Mouse (Mus musculus): Measurements from ENCODE around the gene Clasrp. TPM values are rescaled to one million over a fixed set of nuclear protein-coding genes. Genes with fewer than 3 reads are reported as not detected.
A peak's percentile ranks its signal among the peaks of the same experiment; 100 is the strongest.
"Not testable (repeated sequence)": the region's sequence is repeated elsewhere in the genome, so short reads cannot be mapped to it uniquely, and the experiment has no call there.

Gene Clasrp
- polyA plus RNA-seq, 1 experiment from 2014 or later = 45.5 TPM

- peak overlapping the region; percentile 54 for H3K9ac ChIP-seq (ENCODE audit: low read depth, low read length)
- H3K36me3 ChIP-seq (ENCODE audit: control insufficient read depth, insufficient read depth, low read length) = no peaks in the 10 kb centered on the region
- peaks cover 6% of the 10 kb centered on the region; the same call in 1 of the 2 replicates for H3K4me1 ChIP-seq (replicated peaks; ENCODE audit: control insufficient read depth, insufficient read depth, low read length)
- no peaks in the 10 kb centered on the region for H3K9me3 ChIP-seq (ENCODE audit: control insufficient read depth, low read length)
- DNase-seq (ENCODE audit: low spot score) (peak; percentile 67), ATAC-seq (replicated peaks; ENCODE audit: low FRiP score) (peak; percentile 70)
- WGBS = 12% methylated on average over 35 of the region's 35 CpGs
- H3K27me3 ChIP-seq (replicated peaks; ENCODE audit: control insufficient read depth, insufficient read depth, low read length) = peaks cover 6% of the 10 kb centered on the region
- peak overlapping the region; percentile 71 for H3K4me2 ChIP-seq
- H3K27ac ChIP-seq (ENCODE audit: low read depth, low read length) = no peak overlapping the region
- peak overlapping the region; percentile 36 for H3K4me3 ChIP-seq (ENCODE audit: low read depth, low read length)
Measured at GRCm38 (mm10) chr7:19619004-19619801, 14.9 kb upstream of the Clasrp start.

GRCm38 (mm10) chr7:19615036-19615577, 10.8 kb upstream of the Clasrp start:
- 82% methylated on average over 12 of the region's 12 CpGs for WGBS
- ATAC-seq (replicated peaks; ENCODE audit: low FRiP score) = no peak
- peaks cover 6% of the 10 kb centered on the region; the same call in 1 of the 2 replicates for H3K4me1 ChIP-seq (replicated peaks; ENCODE audit: control insufficient read depth, insufficient read depth, low read length)
- no peak overlapping the region for H3K4me3 ChIP-seq (ENCODE audit: low read depth, low read length)
- no peak for DNase-seq (ENCODE audit: low spot score)
- no peaks in the 10 kb centered on the region for H3K36me3 ChIP-seq (ENCODE audit: control insufficient read depth, insufficient read depth, low read length)
- H3K4me2 ChIP-seq = no peak overlapping the region
- H3K9me3 ChIP-seq (ENCODE audit: control insufficient read depth, low read length) = no peaks in the 10 kb centered on the region
- H3K27ac ChIP-seq (ENCODE audit: low read depth, low read length) = no peak overlapping the region
- peaks cover 6% of the 10 kb centered on the region for H3K27me3 ChIP-seq (replicated peaks; ENCODE audit: control insufficient read depth, insufficient read depth, low read length)
- no peak overlapping the region for H3K9ac ChIP-seq (ENCODE audit: low read depth, low read length)

GRCm38 (mm10) chr7:19610969-19611368, 6.7 kb upstream of the Clasrp start:
- 79% methylated on average over 5 of the region's 5 CpGs for WGBS

GRCm38 (mm10) chr7:19609641-19610332, 5.5 kb upstream of the Clasrp start:
- DNase-seq (ENCODE audit: low spot score) = no peak

More at GRCm38 (mm10) chr7:19610969-19611368, 6.7 kb upstream of the Clasrp start:
- H3K27ac ChIP-seq (ENCODE audit: low read depth, low read length) = no peak overlapping the region
- H3K4me1 ChIP-seq (replicated peaks; ENCODE audit: control insufficient read depth, insufficient read depth, low read length) = no peaks in the 10 kb centered on the region
- H3K27me3 ChIP-seq (replicated peaks; ENCODE audit: control insufficient read depth, insufficient read depth, low read length) = no peaks in the 10 kb centered on the region
- H3K4me3 ChIP-seq (ENCODE audit: low read depth, low read length) = no peak overlapping the region
- no peaks in the 10 kb centered on the region for H3K9me3 ChIP-seq (ENCODE audit: control insufficient read depth, low read length)
- ATAC-seq (replicated peaks; ENCODE audit: low FRiP score) (no peak), DNase-seq (ENCODE audit: low spot score) (no peak)
- no peak overlapping the region for H3K9ac ChIP-seq (ENCODE audit: low read depth, low read length)
- no peak overlapping the region for H3K4me2 ChIP-seq
- no peaks in the 10 kb centered on the region for H3K36me3 ChIP-seq (ENCODE audit: control insufficient read depth, insufficient read depth, low read length)

GRCm38 (mm10) chr7:19607291-19607690, 3.0 kb upstream of the Clasrp start:
- no peak for ATAC-seq (replicated peaks; ENCODE audit: low FRiP score)
- Histone ChIP-seq H3K9me3 (ENCODE audit: control insufficient read depth, low read length) (no peaks in the 10 kb centered on the region), H3K9ac (ENCODE audit: low read depth, low read length) (no peak overlapping the region), H3K4me1 (replicated peaks; ENCODE audit: control insufficient read depth, insufficient read depth, low read length) (peaks cover 15% of the 10 kb centered on the region), H3K27me3 (replicated peaks; ENCODE audit: control insufficient read depth, insufficient read depth, low read length) (no peaks in the 10 kb centered on the region), H3K36me3 (ENCODE audit: control insufficient read depth, insufficient read depth, low read length) (peaks cover 4% of the 10 kb centered on the region; the same call in 1 of the 2 replicates), H3K4me2 (no peak overlapping the region), H3K4me3 (ENCODE audit: low read depth, low read length) (no peak overlapping the region), H3K27ac (ENCODE audit: low read depth, low read length) (no peak overlapping the region)
- WGBS = 77% methylated on average over 5 of the region's 5 CpGs
- DNase-seq (ENCODE audit: low spot score) = no peak

More at GRCm38 (mm10) chr7:19609641-19610332, 5.5 kb upstream of the Clasrp start:
- H3K9me3 ChIP-seq (ENCODE audit: control insufficient read depth, low read length) = no peaks in the 10 kb centered on the region
- H3K4me2 ChIP-seq = no peak overlapping the region
- H3K4me1 ChIP-seq (replicated peaks; ENCODE audit: control insufficient read depth, insufficient read depth, low read length) = no peaks in the 10 kb centered on the region
- ATAC-seq (replicated peaks; ENCODE audit: low FRiP score) = no peak
- 91% methylated on average over 12 of the region's 12 CpGs for WGBS
- no peak overlapping the region for H3K4me3 ChIP-seq (ENCODE audit: low read depth, low read length)
- no peak overlapping the region for H3K27ac ChIP-seq (ENCODE audit: low read depth, low read length)
- no peaks in the 10 kb centered on the region for H3K27me3 ChIP-seq (replicated peaks; ENCODE audit: control insufficient read depth, insufficient read depth, low read length)
- H3K9ac ChIP-seq (ENCODE audit: low read depth, low read length) = no peak overlapping the region
- no peaks in the 10 kb centered on the region for H3K36me3 ChIP-seq (ENCODE audit: control insufficient read depth, insufficient read depth, low read length)

- H3K27ac ChIP-seq (ENCODE audit: low read depth, low read length); DNase-seq (ENCODE audit: low spot score); H3K27me3 ChIP-seq (replicated peaks; ENCODE audit: control insufficient read depth, insufficient read depth, low read length); H3K36me3 ChIP-seq (ENCODE audit: control insufficient read depth, insufficient read depth, low read length); ATAC-seq (replicated peaks; ENCODE audit: low FRiP score); H3K9me3 ChIP-seq (ENCODE audit: control insufficient read depth, low read length); H3K9ac ChIP-seq (ENCODE audit: low read depth, low read length): not testable (repeated sequence)
- Histone ChIP-seq H3K4me2 (peak overlapping the region; percentile 94), H3K4me3 (ENCODE audit: low read depth, low read length) (peak overlapping the region; percentile 91), H3K4me1 (replicated peaks; ENCODE audit: control insufficient read depth, insufficient read depth, low read length) (peaks cover 20% of the 10 kb centered on the region)
- WGBS = 55% methylated on average over 10 of the region's 10 CpGs
Measured at GRCm38 (mm10) chr7:19604606-19605214, 424 bp upstream of the Clasrp start.

GRCm38 (mm10) chr7:19603055-19603454, 1.2 kb downstream of the Clasrp start:
- Histone ChIP-seq H3K27ac (ENCODE audit: low read depth, low read length) (no peak overlapping the region), H3K9me3 (ENCODE audit: control insufficient read depth, low read length) (no peaks in the 10 kb centered on the region), H3K9ac (ENCODE audit: low read depth, low read length) (peak overlapping the region; percentile 94), H3K36me3 (ENCODE audit: control insufficient read depth, insufficient read depth, low read length) (peaks cover 18% of the 10 kb centered on the region), H3K4me3 (ENCODE audit: low read depth, low read length) (peak overlapping the region; percentile 91), H3K27me3 (replicated peaks; ENCODE audit: control insufficient read depth, insufficient read depth, low read length) (no peaks in the 10 kb centered on the region), H3K4me2 (peak overlapping the region; percentile 94), H3K4me1 (replicated peaks; ENCODE audit: control insufficient read depth, insufficient read depth, low read length) (peaks cover 20% of the 10 kb centered on the region)
- DNase-seq (ENCODE audit: low spot score) = no peak
- 81% methylated on average over 12 of the region's 12 CpGs for WGBS
- no peak for ATAC-seq (replicated peaks; ENCODE audit: low FRiP score)

- Histone ChIP-seq H3K27me3 (replicated peaks; ENCODE audit: control insufficient read depth, insufficient read depth, low read length) (no peaks in the 10 kb centered on the region), H3K4me1 (replicated peaks; ENCODE audit: control insufficient read depth, insufficient read depth, low read length) (peaks cover 20% of the 10 kb centered on the region), H3K4me2 (no peak overlapping the region; the same call in 1 of the 2 replicates), H3K9me3 (ENCODE audit: control insufficient read depth, low read length) (no peaks in the 10 kb centered on the region), H3K36me3 (ENCODE audit: control insufficient read depth, insufficient read depth, low read length) (peaks cover 20% of the 10 kb centered on the region), H3K9ac (ENCODE audit: low read depth, low read length) (no peak overlapping the region), H3K4me3 (ENCODE audit: low read depth, low read length) (no peak overlapping the region), H3K27ac (ENCODE audit: low read depth, low read length) (no peak overlapping the region)
- DNase-seq (ENCODE audit: low spot score) (no peak), ATAC-seq (replicated peaks; ENCODE audit: low FRiP score) (no peak)
- WGBS = 76% methylated on average over 5 of the region's 5 CpGs
Measured at GRCm38 (mm10) chr7:19600562-19600961, 3.7 kb downstream of the Clasrp start.
